Mouse (Mus musculus) kidney, embryonic 14.5 days (tissue): ENCODE data around the gene Zfp708. TPM values are rescaled to one million over a fixed set of nuclear protein-coding genes. Genes with fewer than 3 reads are reported as not detected.
"Not testable (repeated sequence)": the region's sequence is repeated elsewhere in the genome, so short reads cannot be mapped to it uniquely, and the experiment has no call there.

ENCODE experiments used
- ATAC-seq: fragments of 200-750 bp; cut with Nextera tagmentation; 2 replicates; pipeline ENCODE4 v1.8.0; 2017; ENCODE audit warnings: moderate number of reproducible peaks, mild to moderate bottlenecking, moderate TSS enrichment, moderate library complexity; ENCODE audit not compliant: low FRiP score, low TSS enrichment
- H3K27ac ChIP-seq: fragments of 300-500 bp; sonication (generic); 2 replicates; pipeline ENCODE4 v1.5.1; 2014; ENCODE audit warnings: low read depth, mild to moderate bottlenecking, low read length, moderate library complexity, mixed read lengths
- H3K27me3 ChIP-seq: fragments of 300-500 bp; sonication (generic); 2 replicates; pipeline ENCODE4 v1.6.1; 2014; ENCODE audit warnings: mild to moderate bottlenecking, low read length; ENCODE audit not compliant: control insufficient read depth, insufficient read depth
- H3K36me3 ChIP-seq: fragments of 300-500 bp; sonication (generic); 2 replicates; pipeline ENCODE4 v1.6.1; 2014; ENCODE audit warnings: low read length, mixed read lengths; ENCODE audit not compliant: control insufficient read depth, insufficient read depth
- H3K4me1 ChIP-seq: fragments of 300-500 bp; sonication (generic); 2 replicates; pipeline ENCODE4 v1.6.1; 2014; ENCODE audit warnings: low read length, mixed read lengths; ENCODE audit not compliant: control insufficient read depth, insufficient read depth
- H3K4me2 ChIP-seq: fragments of 300-500 bp; sonication (generic); replicated peaks from 2 replicates; pipeline ENCODE4 v1.6.1; 2014; ENCODE audit warnings: low read depth, mild to moderate bottlenecking, low read length
- H3K4me3 ChIP-seq: fragments of 300-500 bp; sonication (generic); 2 replicates; pipeline ENCODE4 v1.5.1; 2014; ENCODE audit warnings: mild to moderate bottlenecking, low read length
- H3K9ac ChIP-seq: fragments of 300-500 bp; sonication (generic); 2 replicates; pipeline ENCODE4 v1.6.1; 2014; ENCODE audit warnings: low read depth, mild to moderate bottlenecking, low read length, moderate library complexity
- H3K9me3 ChIP-seq: fragments of 300-500 bp; sonication (generic); 2 replicates; pipeline ENCODE4 v1.6.1; 2016; ENCODE audit warnings: low read length; ENCODE audit not compliant: control insufficient read depth
- WGBS: fragments of 180-500 bp; shearing (Covaris S2); extraction: QIAGEN DNeasy Blood & Tissue Kit; methylation state at CpG from one replicate; pipeline ENCODE4 v1.1.7; 2014; 5-methylcytosine and 5-hydroxymethylcytosine counted together
- polyA plus RNA-seq: library from polyadenylated mRNA; unstranded; fragments of >200 nt; fragmentation: Nextera tagmentation; extraction: Ambion mirVana; gene quantifications from 2 replicates; pipeline ENCODE4 v1.2.1, GENCODE M21; 2014

The Zfp708 gene
- polyA plus RNA-seq = 7.3 and 8.4 TPM in 2 replicates

- no peak for ATAC-seq
- H3K9ac ChIP-seq = no peak within 1 kb of the TSS
- no peak within 1 kb of the TSS for H3K27ac ChIP-seq
These were observed at the start of gene Zfp708 for GRCm38 (mm10) chr13:67097876-67098275. TSS of gene Zfp708 (minus strand) at chr13:67097976.

DNA sequence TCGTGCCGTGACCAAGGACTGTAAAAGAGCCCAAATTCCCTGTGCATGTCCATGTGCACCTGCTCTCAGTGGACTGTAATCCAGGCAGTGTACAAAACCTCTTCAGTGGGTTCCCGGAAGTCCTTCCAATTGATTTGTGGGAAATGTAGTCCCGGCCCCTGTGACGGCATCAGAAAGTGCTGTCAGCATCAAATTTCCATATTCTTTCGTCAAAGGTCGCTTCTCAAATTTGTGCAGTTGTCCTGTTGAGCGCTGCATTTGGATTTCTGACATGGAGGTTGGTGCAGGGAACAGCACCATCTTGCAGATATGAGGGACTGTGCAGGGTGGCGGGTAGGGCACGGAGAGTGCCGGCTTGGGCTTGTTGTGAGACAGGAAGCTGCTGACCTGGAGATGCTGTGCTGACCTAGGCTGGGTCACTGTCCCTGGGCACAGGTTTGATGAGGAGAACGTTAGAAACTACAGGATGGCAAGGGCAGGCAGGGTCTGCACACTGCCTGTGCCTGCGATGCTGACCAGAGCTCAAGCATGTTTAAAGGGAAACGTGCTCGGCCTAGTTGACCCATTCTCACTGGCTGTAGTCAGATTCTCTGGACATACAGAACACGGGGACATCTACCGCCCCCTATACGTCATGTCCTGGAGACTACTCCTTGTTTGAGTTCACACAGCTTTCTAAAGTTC lies 30.4 kb upstream of the Zfp708 start:
- no peak overlapping the region for H3K27ac ChIP-seq

More at GRCm38 (mm10) chr13:67097876-67098275, at the start of gene Zfp708:
- Histone ChIP-seq H3K36me3 (0 out of 2 replicates have a peak, but pooled peaks cover 3% of the 10 kb centered on the region), H3K27me3 (no peaks in the 10 kb centered on the region), H3K4me1 (no peaks in the 10 kb centered on the region), H3K4me3 (no peak within 1 kb of the TSS), H3K4me2 (no peak within 1 kb of the TSS), H3K9me3 (no peaks in the 10 kb centered on the region)
- 92% methylated on average over 10 of the region's 10 CpGs for WGBS

GRCm38 (mm10) chr13:67127507-67127906 lies 29.7 kb upstream of the Zfp708 start:
- WGBS = 82% methylated on average over 10 of the region's 10 CpGs
- H3K4me2 ChIP-seq = not testable (repeated sequence)

More for the DNA sequence above, 30.4 kb upstream of the Zfp708 start:
- no peaks in the 10 kb centered on the region for H3K27me3 ChIP-seq
- H3K9me3 ChIP-seq = no peaks in the 10 kb centered on the region
- H3K36me3 ChIP-seq = no peaks in the 10 kb centered on the region
- peak overlapping the region; percentile 55 for H3K4me2 ChIP-seq
- H3K4me1 ChIP-seq = peaks cover 3% of the 10 kb centered on the region; the same call in 1 of the 2 replicates
- peak; percentile 96 for ATAC-seq
- WGBS = 1% methylated on average over 18 of the region's 18 CpGs
- H3K4me3 ChIP-seq = peak overlapping the region; percentile 74
- peak overlapping the region; percentile 64 for H3K9ac ChIP-seq

DNA sequence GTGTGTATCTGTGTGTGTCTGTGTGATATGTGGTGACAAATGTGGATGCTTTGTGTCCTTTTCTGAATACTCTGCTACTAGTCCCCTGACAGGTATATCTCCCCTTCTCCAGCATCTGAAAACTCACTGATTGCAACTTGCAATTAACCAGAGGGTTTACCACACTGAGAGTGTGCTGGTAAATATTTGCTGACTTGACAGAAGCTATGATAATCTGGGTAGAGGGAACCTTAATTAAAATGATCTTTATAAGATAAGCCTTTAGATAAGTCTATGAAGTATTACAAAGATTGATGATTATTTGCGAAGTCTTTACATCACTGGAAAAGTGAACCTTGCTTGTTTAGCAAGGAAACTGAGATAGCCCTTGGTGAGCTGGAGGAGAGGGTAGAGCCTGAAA lies 26.7 kb upstream of the Zfp708 start:
- Histone ChIP-seq H3K27me3 (no peaks in the 10 kb centered on the region), H3K27ac (no peak overlapping the region), H3K4me2 (no peak overlapping the region), H3K4me1 (peaks cover 3% of the 10 kb centered on the region; the same call in 1 of the 2 replicates), H3K9ac (no peak overlapping the region), H3K4me3 (no peak overlapping the region), H3K9me3 (no peaks in the 10 kb centered on the region), H3K36me3 (no peaks in the 10 kb centered on the region)
- ATAC-seq = no peak
- WGBS = 95% methylated on average over 1 of the region's 1 CpGs

More at GRCm38 (mm10) chr13:67127507-67127906, 29.7 kb upstream of the Zfp708 start:
- not testable (repeated sequence) for H3K36me3 ChIP-seq, H3K27ac ChIP-seq, H3K9ac ChIP-seq, H3K4me1 ChIP-seq, H3K9me3 ChIP-seq, H3K27me3 ChIP-seq
- peak overlapping the region; percentile 74; the same call in 1 of the 2 replicates for H3K4me3 ChIP-seq
- ATAC-seq = peak; percentile 28

DNA sequence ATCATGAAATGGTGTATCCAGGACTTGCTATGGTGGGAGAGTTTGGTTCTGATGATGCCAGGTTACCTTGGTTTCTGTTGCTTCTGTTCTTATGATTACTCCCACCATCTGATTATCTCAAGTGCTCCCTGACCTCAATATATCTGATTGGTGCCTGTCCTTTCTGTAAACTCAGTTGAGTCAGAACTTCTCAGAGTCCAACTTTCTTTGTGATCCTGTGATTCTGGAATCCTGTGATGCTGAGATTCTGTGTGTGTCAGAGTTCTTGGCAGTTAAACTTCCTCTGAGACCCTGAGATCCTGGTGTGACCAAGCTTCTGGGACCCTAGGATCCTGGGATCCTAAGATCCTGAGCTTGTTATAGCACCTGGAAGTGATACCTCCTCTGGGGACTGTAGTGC lies 23.6 kb upstream of the Zfp708 start, which contains the start of gene Zfp759:
TSS of gene Zfp759 (plus strand) at position 301 of the 400 bp plus-strand sequence.
- not testable (repeated sequence) for H3K4me2 ChIP-seq

GRCm38 (mm10) chr13:67116163-67116562 lies 18.4 kb upstream of the Zfp708 start, which contains the start of gene Rslcan18:
TSS of gene Rslcan18 (minus strand) at chr13:67116263.
- H3K9ac ChIP-seq, H3K9me3 ChIP-seq, H3K27me3 ChIP-seq, ATAC-seq, H3K4me1 ChIP-seq, H3K27ac ChIP-seq, H3K36me3 ChIP-seq, H3K4me2 ChIP-seq, H3K4me3 ChIP-seq: not testable (repeated sequence)
- 94% methylated on average over 8 of the region's 8 CpGs for WGBS

More for the DNA sequence above, 23.6 kb upstream of the Zfp708 start, which contains the start of gene Zfp759:
- not testable (repeated sequence) for H3K36me3 ChIP-seq, H3K27me3 ChIP-seq, ATAC-seq, H3K4me1 ChIP-seq, H3K4me3 ChIP-seq, H3K27ac ChIP-seq, H3K9ac ChIP-seq, H3K9me3 ChIP-seq

DNA sequence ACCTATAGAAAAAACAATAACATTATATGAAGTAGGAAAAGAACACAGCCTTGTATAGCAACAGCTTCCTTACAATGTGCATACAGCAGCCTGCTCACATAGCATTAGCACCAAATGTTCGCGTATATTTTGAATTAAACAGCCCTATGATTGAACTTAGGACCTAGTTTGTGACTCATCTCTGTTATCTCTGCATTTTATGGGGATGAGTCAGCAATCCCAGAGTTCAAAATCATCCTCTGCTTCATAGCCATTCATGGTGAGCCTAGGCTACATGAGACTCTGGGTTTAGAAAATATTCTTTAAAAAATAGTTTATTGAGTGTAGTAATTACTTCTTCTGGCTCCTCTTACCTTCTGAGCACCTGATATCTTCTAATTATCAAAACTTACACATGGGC lies 15.5 kb upstream of the Zfp708 start:
- no peak overlapping the region for H3K9ac ChIP-seq
- WGBS = 91% methylated on average over 2 of the region's 2 CpGs
- H3K4me3 ChIP-seq = no peak overlapping the region
- H3K4me1 ChIP-seq = no peaks in the 10 kb centered on the region
- no peaks in the 10 kb centered on the region for H3K27me3 ChIP-seq
- no peaks in the 10 kb centered on the region for H3K36me3 ChIP-seq
- no peak overlapping the region for H3K27ac ChIP-seq
- ATAC-seq = no peak
- H3K4me2 ChIP-seq = no peak overlapping the region
- no peaks in the 10 kb centered on the region for H3K9me3 ChIP-seq

DNA sequence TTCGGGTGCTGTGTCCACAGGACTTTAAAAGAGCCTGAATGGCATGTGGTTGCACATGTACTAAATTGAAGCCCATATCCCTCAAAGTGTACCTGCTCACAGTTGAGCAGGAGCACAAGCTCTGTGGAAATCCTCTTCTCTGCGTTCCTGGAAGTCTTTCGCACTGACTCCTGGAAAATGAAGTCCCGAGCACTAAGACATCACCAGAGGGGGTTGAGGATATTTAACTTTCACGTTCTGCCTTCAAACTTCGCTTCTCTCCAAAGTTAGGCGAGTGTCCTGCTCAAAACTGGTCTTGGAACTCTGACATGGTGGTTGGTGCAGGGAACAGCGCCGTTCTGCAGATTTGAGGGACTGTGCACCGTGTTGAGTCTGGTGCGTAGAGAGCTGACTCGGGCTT lies 14.3 kb upstream of the Zfp708 start:
- Histone ChIP-seq H3K27me3 (no peaks in the 10 kb centered on the region), H3K36me3 (no peaks in the 10 kb centered on the region), H3K9me3 (no peaks in the 10 kb centered on the region), H3K4me1 (peaks cover 5% of the 10 kb centered on the region), H3K27ac (no peak overlapping the region), H3K9ac (no peak overlapping the region), H3K4me3 (no peak overlapping the region), H3K4me2 (no peak overlapping the region)
- 80% methylated on average over 12 of the region's 12 CpGs for WGBS
- ATAC-seq = no peak

DNA sequence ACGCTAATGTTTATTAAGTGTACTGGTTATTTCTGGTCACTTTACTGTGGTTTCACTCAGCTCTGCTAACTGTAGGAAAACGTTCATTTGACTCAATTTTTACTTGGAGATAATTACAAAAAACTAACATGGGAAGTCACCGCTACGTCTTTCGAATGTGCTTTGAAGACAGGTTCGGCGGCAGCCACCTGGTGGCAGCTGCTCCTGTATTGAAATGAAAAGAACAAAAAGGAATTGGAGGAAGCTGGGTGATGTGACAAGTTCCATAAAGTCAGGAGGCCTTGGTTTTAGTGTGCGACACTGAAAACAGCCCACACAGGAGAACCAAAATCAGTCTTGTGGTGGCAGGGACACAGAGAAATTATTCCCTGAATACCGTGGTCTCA lies 11.0 kb upstream of the Zfp708 start:
- Histone ChIP-seq H3K27me3 (no peaks in the 10 kb centered on the region), H3K9ac (no peak overlapping the region), H3K4me1 (peaks cover 5% of the 10 kb centered on the region), H3K9me3 (peaks cover 4% of the 10 kb centered on the region; the same call in 1 of the 2 replicates), H3K36me3 (0 out of 2 replicates have a peak, but pooled peaks cover 3% of the 10 kb centered on the region), H3K4me3 (peak overlapping the region; percentile 64), H3K4me2 (peak overlapping the region; percentile 77), H3K27ac (no peak overlapping the region)
- 5% methylated on average over 9 of the region's 9 CpGs for WGBS
- peak; percentile 67 for ATAC-seq
